In genomic region chr16:25052917-25053343, GRCm38 (mm10) we compare ENCODE assay signal across 10 mouse cellular contexts.
DNase-seq lines count a peak whose midpoint lies in the region; ATAC-seq and TF ChIP-seq lines count a peak whose summit lies in the region.
"Had no signal": no experiment of that assay in that cellular context is flagged by ENCODE, and none has a peak within 500 bp of the region (broad histone marks: within the 10 kb centered on the region; RNA-seq: fewer than 3 reads in every experiment).

No protein-coding gene starts in this region.

- no peak for TF ChIP-seq CTCF in kidney, adult 2 months (conservative IDR thresholded peaks at IDR 0.05; ENCODE audit: insufficient read depth, insufficient read length, low read depth, low read length)
- no peak for TF ChIP-seq CTCF in forebrain, postnatal 0 days (IDR thresholded peaks at IDR 0.05; ENCODE audit: low read depth)

- no peak overlapping the region for H3K4me3 ChIP-seq in kidney, adult 2 months (ENCODE audit: insufficient read depth, low read depth, low read length)
- no peak overlapping the region for H3K4me3 ChIP-seq in liver, embryonic 15.5 days (replicated peaks)
- no peak overlapping the region for H3K4me3 ChIP-seq in forebrain, postnatal 0 days (ENCODE audit: low read depth, low read length)
- H3K4me3 ChIP-seq: lung, embryonic 15.5 days had no signal

- no peak overlapping the region for H3K9ac ChIP-seq in liver, embryonic 15.5 days
- no peak overlapping the region for H3K9ac ChIP-seq in forebrain, postnatal 0 days
- H3K9ac ChIP-seq: lung, embryonic 15.5 days had no signal

- H3K4me2 ChIP-seq in liver, embryonic 15.5 days = no peak overlapping the region
- H3K4me2 ChIP-seq in forebrain, postnatal 0 days (ENCODE audit: low read depth) = no peak overlapping the region
- H3K4me2 ChIP-seq: lung, embryonic 15.5 days had no signal

- H3K36me3 ChIP-seq in kidney, adult 2 months (ENCODE audit: control insufficient read depth, insufficient read depth, low read length) = no peaks in the 10 kb centered on the region
- H3K36me3 ChIP-seq in liver, embryonic 15.5 days (replicated peaks) = no peaks in the 10 kb centered on the region
- H3K36me3 ChIP-seq in forebrain, postnatal 0 days (ENCODE audit: insufficient read depth) = no peaks in the 10 kb centered on the region
- H3K36me3 ChIP-seq: lung, embryonic 15.5 days had no signal

- no peaks in the 10 kb centered on the region for H3K27me3 ChIP-seq in kidney, adult 2 months (replicated peaks; ENCODE audit: control insufficient read depth, insufficient read depth, low read length)
- peaks cover 1% of the 10 kb centered on the region for H3K27me3 ChIP-seq in liver, embryonic 15.5 days
- H3K27me3 ChIP-seq in forebrain, postnatal 0 days (ENCODE audit: insufficient read depth, low read length) = no peaks in the 10 kb centered on the region
- H3K27me3 ChIP-seq: lung, embryonic 15.5 days had no signal

- DNase-seq in kidney, adult 2 months = peak; percentile 36
- DNase-seq in kidney, adult 18-20 months = no peak
- peak; percentile 79 for DNase-seq in MEL-GATA-1-ER (ENCODE audit: extremely low read depth, low read depth)
- DNase-seq in spleen, adult 12 weeks (ENCODE audit: low spot score) = peak; percentile 33
- DNase-seq in cerebellum, adult 11 months = no peak
- DNase-seq in forebrain, postnatal 0 days = no peak
- no peak for DNase-seq in urinary bladder, adult 2 months (ENCODE audit: low spot score)
- DNase-seq: kidney, postnatal 36 days had no signal

- no peak for TF ChIP-seq POLR2A in kidney, adult 2 months (IDR thresholded peaks at IDR 0.05; ENCODE audit: low read depth, low read length)

- peak; percentile 37; the same call in 1 of the 2 replicates for ATAC-seq in liver, embryonic 15.5 days (ENCODE audit: insufficient read depth)
- ATAC-seq in forebrain, postnatal 0 days = no peak

- H3K4me1 ChIP-seq in kidney, adult 2 months (ENCODE audit: control insufficient read depth, insufficient read depth, low read length) = peaks cover under 1% of the 10 kb centered on the region
- 0 out of 2 replicates have a peak, but pooled peaks cover under 1% of the 10 kb centered on the region for H3K4me1 ChIP-seq in liver, embryonic 15.5 days (replicated peaks)
- no peaks in the 10 kb centered on the region; the same call in 1 of the 2 replicates for H3K4me1 ChIP-seq in forebrain, postnatal 0 days (ENCODE audit: insufficient read depth)

- WGBS in kidney, adult 2 months = 70% methylated on average over 5 of the region's 5 CpGs
- WGBS in liver, embryonic 15.5 days (ENCODE audit: insufficient replicate concordance) = 11% methylated on average over 5 of the region's 5 CpGs
- WGBS in forebrain, postnatal 0 days = 70% methylated on average over 5 of the region's 5 CpGs

- no peak overlapping the region for H3K27ac ChIP-seq in kidney, adult 2 months (ENCODE audit: insufficient read depth, low read depth, low read length)
- H3K27ac ChIP-seq in liver, embryonic 15.5 days (replicated peaks) = no peak overlapping the region
- no peak overlapping the region for H3K27ac ChIP-seq in forebrain, postnatal 0 days (ENCODE audit: low read depth, low read length)
- H3K27ac ChIP-seq: lung, embryonic 15.5 days had no signal

- H3K9me3 ChIP-seq in liver, embryonic 15.5 days (replicated peaks) = no peaks in the 10 kb centered on the region
- H3K9me3 ChIP-seq in forebrain, postnatal 0 days (ENCODE audit: low read length) = no peaks in the 10 kb centered on the region
- H3K9me3 ChIP-seq: lung, embryonic 15.5 days had no signal

Comparison
In these comparisons a context has a peak if more than half of its experiments do, and no peak if none do; other contexts are left out.
1. DNase-seq: peak in kidney, adult 2 months (single experiment), MEL-GATA-1-ER (single experiment) and spleen, adult 12 weeks (single experiment); none in kidney, adult 18-20 months (single experiment), cerebellum, adult 11 months (single experiment), forebrain, postnatal 0 days (single experiment) and urinary bladder, adult 2 months (single experiment).